Mouse (Mus musculus): Measurements from ENCODE around the gene Zfp3. TPM values are rescaled to one million over a fixed set of nuclear protein-coding genes. Genes with fewer than 3 reads are reported as not detected.
"Not testable (repeated sequence)": the region's sequence is repeated elsewhere in the genome, so short reads cannot be mapped to it uniquely, and the experiment has no call there.

Gene Zfp3
- polyA plus RNA-seq, 1 experiment from 2014 or later = 18.2 TPM

GRCm38 (mm10) chr11:70753146-70753545, 10.9 kb upstream of the Zfp3 start:
- Histone ChIP-seq H3K9ac (replicated peaks; ENCODE audit: low read depth, low read length) (no peak overlapping the region), H3K27me3 (replicated peaks; ENCODE audit: control insufficient read depth, insufficient read depth, low read length) (no peaks in the 10 kb centered on the region), H3K4me2 (ENCODE audit: low read length) (no peak overlapping the region), H3K4me1 (replicated peaks; ENCODE audit: control insufficient read depth, insufficient read depth, low read length) (0 out of 2 replicates have a peak, but pooled peaks cover 4% of the 10 kb centered on the region), H3K27ac (ENCODE audit: low read length) (no peak overlapping the region), H3K4me3 (replicated peaks; ENCODE audit: low read length) (no peak overlapping the region), H3K9me3 (ENCODE audit: control insufficient read depth, low read length) (peaks cover 3% of the 10 kb centered on the region; the same call in 1 of the 2 replicates), H3K36me3 (ENCODE audit: control insufficient read depth, insufficient read depth) (no peaks in the 10 kb centered on the region)
- ATAC-seq = no peak
- 89% methylated on average over 10 of the region's 10 CpGs for WGBS

- 40% methylated on average over 4 of the region's 4 CpGs for WGBS
- Histone ChIP-seq H3K27me3 (replicated peaks; ENCODE audit: control insufficient read depth, insufficient read depth, low read length) (no peaks in the 10 kb centered on the region), H3K36me3 (ENCODE audit: control insufficient read depth, insufficient read depth) (no peaks in the 10 kb centered on the region), H3K27ac (ENCODE audit: low read length) (no peak overlapping the region), H3K4me3 (replicated peaks; ENCODE audit: low read length) (no peak overlapping the region), H3K4me1 (replicated peaks; ENCODE audit: control insufficient read depth, insufficient read depth, low read length) (0 out of 2 replicates have a peak, but pooled peaks cover 4% of the 10 kb centered on the region), H3K9me3 (ENCODE audit: control insufficient read depth, low read length) (no peaks in the 10 kb centered on the region), H3K4me2 (ENCODE audit: low read length) (no peak overlapping the region), H3K9ac (replicated peaks; ENCODE audit: low read depth, low read length) (no peak overlapping the region)
- ATAC-seq = no peak
Observed at GRCm38 (mm10) chr11:70754476-70754875, 9.5 kb upstream of the Zfp3 start.

GRCm38 (mm10) chr11:70754958-70755357, 9.1 kb upstream of the Zfp3 start:
- Histone ChIP-seq H3K9me3 (ENCODE audit: control insufficient read depth, low read length) (no peaks in the 10 kb centered on the region), H3K36me3 (ENCODE audit: control insufficient read depth, insufficient read depth) (no peaks in the 10 kb centered on the region), H3K27me3 (replicated peaks; ENCODE audit: control insufficient read depth, insufficient read depth, low read length) (no peaks in the 10 kb centered on the region), H3K27ac (ENCODE audit: low read length) (no peak overlapping the region), H3K9ac (replicated peaks; ENCODE audit: low read depth, low read length) (no peak overlapping the region), H3K4me1 (replicated peaks; ENCODE audit: control insufficient read depth, insufficient read depth, low read length) (0 out of 2 replicates have a peak, but pooled peaks cover 4% of the 10 kb centered on the region), H3K4me2 (ENCODE audit: low read length) (no peak overlapping the region), H3K4me3 (replicated peaks; ENCODE audit: low read length) (no peak overlapping the region)
- WGBS = 49% methylated on average over 7 of the region's 7 CpGs
- no peak for ATAC-seq

- Histone ChIP-seq H3K9me3 (ENCODE audit: control insufficient read depth, low read length) (no peaks in the 10 kb centered on the region), H3K4me2 (ENCODE audit: low read length) (no peak overlapping the region; the same call in 1 of the 2 replicates), H3K36me3 (ENCODE audit: control insufficient read depth, insufficient read depth) (no peaks in the 10 kb centered on the region), H3K27me3 (replicated peaks; ENCODE audit: control insufficient read depth, insufficient read depth, low read length) (no peaks in the 10 kb centered on the region), H3K27ac (ENCODE audit: low read length) (no peak overlapping the region), H3K4me3 (replicated peaks; ENCODE audit: low read length) (no peak overlapping the region), H3K4me1 (replicated peaks; ENCODE audit: control insufficient read depth, insufficient read depth, low read length) (0 out of 2 replicates have a peak, but pooled peaks cover 4% of the 10 kb centered on the region), H3K9ac (replicated peaks; ENCODE audit: low read depth, low read length) (0 out of 2 replicates have a peak overlapping the region, but pooled peaks have one; percentile 42)
- peak; percentile 72; the same call in 1 of the 2 replicates for ATAC-seq
- 8% methylated on average over 7 of the region's 7 CpGs for WGBS
Observed at GRCm38 (mm10) chr11:70755645-70756044, 8.4 kb upstream of the Zfp3 start.

- not testable (repeated sequence) for ATAC-seq; H3K4me2 ChIP-seq (ENCODE audit: low read length); H3K27ac ChIP-seq (ENCODE audit: low read length); H3K4me3 ChIP-seq (replicated peaks; ENCODE audit: low read length); H3K9ac ChIP-seq (replicated peaks; ENCODE audit: low read depth, low read length); H3K27me3 ChIP-seq (replicated peaks; ENCODE audit: control insufficient read depth, insufficient read depth, low read length); H3K36me3 ChIP-seq (ENCODE audit: control insufficient read depth, insufficient read depth); H3K9me3 ChIP-seq (ENCODE audit: control insufficient read depth, low read length)
- WGBS = 62% methylated on average over 3 of the region's 3 CpGs
- peaks cover 12% of the 10 kb centered on the region for H3K4me1 ChIP-seq (replicated peaks; ENCODE audit: control insufficient read depth, insufficient read depth, low read length)
Observed at GRCm38 (mm10) chr11:70760446-70760845, 3.6 kb upstream of the Zfp3 start.

GRCm38 (mm10) chr11:70762641-70763040, 1.4 kb upstream of the Zfp3 start:
- no peak overlapping the region for H3K4me2 ChIP-seq (ENCODE audit: low read length)
- H3K4me3 ChIP-seq (replicated peaks; ENCODE audit: low read length) = no peak overlapping the region
- no peaks in the 10 kb centered on the region for H3K36me3 ChIP-seq (ENCODE audit: control insufficient read depth, insufficient read depth)
- 82% methylated on average over 9 of the region's 9 CpGs for WGBS
- no peaks in the 10 kb centered on the region for H3K9me3 ChIP-seq (ENCODE audit: control insufficient read depth, low read length)
- H3K4me1 ChIP-seq (replicated peaks; ENCODE audit: control insufficient read depth, insufficient read depth, low read length) = peaks cover 15% of the 10 kb centered on the region
- ATAC-seq = no peak
- H3K27me3 ChIP-seq (replicated peaks; ENCODE audit: control insufficient read depth, insufficient read depth, low read length) = no peaks in the 10 kb centered on the region
- H3K27ac ChIP-seq (ENCODE audit: low read length) = no peak overlapping the region
- no peak overlapping the region for H3K9ac ChIP-seq (replicated peaks; ENCODE audit: low read depth, low read length)

- H3K9ac ChIP-seq (replicated peaks; ENCODE audit: low read depth, low read length) = peak overlapping the region; percentile 89
- no peaks in the 10 kb centered on the region; the same call in 1 of the 2 replicates for H3K36me3 ChIP-seq (ENCODE audit: control insufficient read depth, insufficient read depth)
- no peaks in the 10 kb centered on the region for H3K9me3 ChIP-seq (ENCODE audit: control insufficient read depth, low read length)
- WGBS = 24% methylated on average over 3 of the region's 3 CpGs
- no peak overlapping the region; the same call in 1 of the 2 replicates for H3K27ac ChIP-seq (ENCODE audit: low read length)
- no peaks in the 10 kb centered on the region for H3K27me3 ChIP-seq (replicated peaks; ENCODE audit: control insufficient read depth, insufficient read depth, low read length)
- peaks cover 15% of the 10 kb centered on the region for H3K4me1 ChIP-seq (replicated peaks; ENCODE audit: control insufficient read depth, insufficient read depth, low read length)
- ATAC-seq = peak; percentile 51; the same call in 1 of the 2 replicates
- H3K4me3 ChIP-seq (replicated peaks; ENCODE audit: low read length) = peak overlapping the region; percentile 88
- peak overlapping the region; percentile 63 for H3K4me2 ChIP-seq (ENCODE audit: low read length)
Observed at GRCm38 (mm10) chr11:70763582-70763935, 450 bp upstream of the Zfp3 start.

GRCm38 (mm10) chr11:70765776-70766445, 1.9 kb downstream of the Zfp3 start:
- Histone ChIP-seq H3K36me3 (ENCODE audit: control insufficient read depth, insufficient read depth) (no peaks in the 10 kb centered on the region; the same call in 1 of the 2 replicates), H3K27ac (ENCODE audit: low read length) (no peak overlapping the region), H3K9me3 (ENCODE audit: control insufficient read depth, low read length) (no peaks in the 10 kb centered on the region), H3K4me1 (replicated peaks; ENCODE audit: control insufficient read depth, insufficient read depth, low read length) (peaks cover 15% of the 10 kb centered on the region), H3K4me3 (replicated peaks; ENCODE audit: low read length) (no peak overlapping the region), H3K9ac (replicated peaks; ENCODE audit: low read depth, low read length) (no peak overlapping the region), H3K27me3 (replicated peaks; ENCODE audit: control insufficient read depth, insufficient read depth, low read length) (no peaks in the 10 kb centered on the region), H3K4me2 (ENCODE audit: low read length) (no peak overlapping the region)
- WGBS = 73% methylated on average over 16 of the region's 16 CpGs
- ATAC-seq = no peak

- 97% methylated on average over 3 of the region's 3 CpGs for WGBS
- Histone ChIP-seq H3K4me1 (replicated peaks; ENCODE audit: control insufficient read depth, insufficient read depth, low read length) (peaks cover 3% of the 10 kb centered on the region), H3K4me3 (replicated peaks; ENCODE audit: low read length) (no peak overlapping the region), H3K36me3 (ENCODE audit: control insufficient read depth, insufficient read depth) (peaks cover 13% of the 10 kb centered on the region), H3K27ac (ENCODE audit: low read length) (no peak overlapping the region), H3K9ac (replicated peaks; ENCODE audit: low read depth, low read length) (no peak overlapping the region), H3K4me2 (ENCODE audit: low read length) (no peak overlapping the region), H3K9me3 (ENCODE audit: control insufficient read depth, low read length) (no peaks in the 10 kb centered on the region), H3K27me3 (replicated peaks; ENCODE audit: control insufficient read depth, insufficient read depth, low read length) (no peaks in the 10 kb centered on the region)
- ATAC-seq = no peak
Observed at GRCm38 (mm10) chr11:70770804-70771203, 6.8 kb downstream of the Zfp3 start.
